Mouse (Mus musculus) spleen, postnatal 0 days (tissue): ENCODE measurements around the gene Pianp. TPM values are rescaled to one million over a fixed set of nuclear protein-coding genes. Genes with fewer than 3 reads are reported as not detected.

Experiments used
- polyA plus RNA-seq: library from polyadenylated mRNA; unstranded; fragments of >200 nt; fragmentation: Nextera tagmentation; extraction: Ambion mirVana; gene quantifications from 2 replicates; pipeline ENCODE4 v1.2.1, GENCODE M21; 2015

Pianp gene
- 0.41 and 0.47 TPM in 2 replicates for polyA plus RNA-seq

GRCm38 (mm10) chr6:124996551-124997501 lies at the start of gene Pianp:
Gene Pianp (plus strand): TSS chr6:124996694.

GRCm38 (mm10) chr6:124965088-124965719 lies 31.3 kb upstream of the Pianp start, which contains the start of gene Cops7a:
Gene Cops7a (minus strand): TSS chr6:124965538.

GRCm38 (mm10) chr6:125009129-125009180 lies 12.5 kb downstream of the Pianp start, which contains the start of gene Zfp384:
Gene Zfp384 (plus strand): TSS chr6:125009145.

GRCm38 (mm10) chr6:125039533-125040153 lies 43.1 kb downstream of the Pianp start, which contains the start of gene Ing4:
Gene Ing4 (plus strand): TSS chr6:125039760.

GRCm38 (mm10) chr6:125049678-125050077 lies 53.2 kb downstream of the Pianp start, which contains the start of gene Acrbp:
Gene Acrbp (plus strand): TSS chr6:125049689.

Other genes starting within 250 kb of the Pianp start
- gene Gm45234, start 240.7 kb upstream of the Pianp start, polyA plus RNA-seq: not detected in 2 replicates
- 3.3 and 5.1 TPM in 2 replicates for gene Atn1, start 240.2 kb upstream of the Pianp start, polyA plus RNA-seq
- gene Eno2, start 227.0 kb upstream of the Pianp start, polyA plus RNA-seq: 1.1 and 1.7 TPM in 2 replicates
- not detected in 2 replicates for gene Lrrc23, start 217.0 kb upstream of the Pianp start, polyA plus RNA-seq
- gene Spsb2, start 188.0 kb upstream of the Pianp start, polyA plus RNA-seq: 10.9 and 12.5 TPM in 2 replicates
- gene Tpi1, start 182.4 kb upstream of the Pianp start, polyA plus RNA-seq: 232 and 238 TPM in 2 replicates
- 55.3 and 56.8 TPM in 2 replicates for gene Usp5, start 167.2 kb upstream of the Pianp start, polyA plus RNA-seq
- gene Cdca3, start 167.1 kb upstream of the Pianp start, polyA plus RNA-seq: 223 and 253 TPM in 2 replicates
- gene Gnb3, start 156.4 kb upstream of the Pianp start, polyA plus RNA-seq: 0.58 and 0.59 TPM in 2 replicates
- gene P3h3, start 138.9 kb upstream of the Pianp start, polyA plus RNA-seq: 3.7 and 6.6 TPM in 2 replicates
- 0.16 and 0.99 TPM in 2 replicates for gene Gpr162, start 132.7 kb upstream of the Pianp start, polyA plus RNA-seq
- gene Cd4, start 108.5 kb upstream of the Pianp start, polyA plus RNA-seq: 0.23 and 0.62 TPM in 2 replicates
- 1.6 and 2.9 TPM in 2 replicates for gene Lag3, start 85.0 kb upstream of the Pianp start, polyA plus RNA-seq
- gene Ptms, start 76.6 kb upstream of the Pianp start, polyA plus RNA-seq: 66.4 and 88.8 TPM in 2 replicates
- 110 and 118 TPM in 2 replicates for gene Mlf2, start 65.3 kb upstream of the Pianp start, polyA plus RNA-seq
- 55.1 and 59.7 TPM in 2 replicates for gene Cops7a, start 31.2 kb upstream of the Pianp start, polyA plus RNA-seq
- gene Zfp384, start 12.5 kb downstream of the Pianp start, polyA plus RNA-seq: 5.5 and 7.0 TPM in 2 replicates
- 43.3 and 47.7 TPM in 2 replicates for gene Ing4, start 43.1 kb downstream of the Pianp start, polyA plus RNA-seq
- gene Acrbp, start 53.0 kb downstream of the Pianp start, polyA plus RNA-seq: 5.1 and 7.5 TPM in 2 replicates
- gene Lpar5, start 71.2 kb downstream of the Pianp start, polyA plus RNA-seq: 1.4 and 1.8 TPM in 2 replicates
- 39.3 and 45.6 TPM in 2 replicates for gene Chd4, start 99.3 kb downstream of the Pianp start, polyA plus RNA-seq
- 35.5 and 37.8 TPM in 2 replicates for gene Nop2, start 135.2 kb downstream of the Pianp start, polyA plus RNA-seq
- gene Iffo1, start 148.5 kb downstream of the Pianp start, polyA plus RNA-seq: 9.4 and 12.4 TPM in 2 replicates
- gene Gapdh, start 169.8 kb downstream of the Pianp start, polyA plus RNA-seq: 647 and 650 TPM in 2 replicates
- 118 and 127 TPM in 2 replicates for gene Ncapd2, start 195.0 kb downstream of the Pianp start, polyA plus RNA-seq
- gene Mrpl51, start 195.1 kb downstream of the Pianp start, polyA plus RNA-seq: 198 and 200 TPM in 2 replicates
- gene Vamp1, start 218.9 kb downstream of the Pianp start, polyA plus RNA-seq: 4.1 and 4.2 TPM in 2 replicates
- gene Tapbpl, start 235.2 kb downstream of the Pianp start, polyA plus RNA-seq: 5.6 and 8.6 TPM in 2 replicates
- gene Cd27, start 240.3 kb downstream of the Pianp start, polyA plus RNA-seq: 5.3 and 6.2 TPM in 2 replicates